Mouse (Mus musculus) right cerebral cortex, adult 18-20 months (tissue): Measurements from ENCODE around the gene Mllt11.
A peak's percentile ranks its signal among the peaks of the same experiment; 100 is the strongest.
"Not testable (repeated sequence)": the region's sequence is repeated elsewhere in the genome, so short reads cannot be mapped to it uniquely, and the experiment has no call there.

ENCODE experiments used
- DNase-seq: peaks from one replicate; pipeline ENCODE4 v3.0.0; 2022; ENCODE audit warnings: mixed read lengths

The Mllt11 gene

DNA sequence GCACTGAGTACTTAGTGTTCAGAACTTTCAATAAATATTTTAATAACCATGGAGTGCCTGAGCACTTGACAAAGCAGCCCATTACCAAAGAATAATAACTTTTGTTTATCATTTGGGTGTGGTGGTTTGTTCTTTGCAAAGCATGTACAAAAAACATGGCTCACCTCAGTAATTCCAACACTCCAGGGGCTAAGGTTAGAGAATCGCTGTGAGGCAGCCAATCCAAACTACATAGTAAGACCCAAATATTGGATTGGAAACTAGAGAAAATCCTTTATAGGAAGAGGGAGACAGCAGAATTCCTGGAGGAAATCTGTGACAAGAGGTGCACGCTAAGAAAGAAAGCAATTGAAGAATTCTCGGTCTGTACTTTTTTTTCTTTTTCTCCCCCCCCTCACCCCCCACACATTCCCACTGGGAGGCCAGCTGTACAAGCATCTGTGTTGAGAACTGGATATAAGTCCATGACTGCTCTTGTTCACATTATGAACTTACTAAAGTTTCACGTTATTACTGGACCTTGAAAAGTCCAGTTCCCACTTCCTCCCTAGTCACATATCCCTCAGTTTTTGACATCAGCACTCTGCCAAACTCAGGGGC, 15.2 kb downstream of the Mllt11 start:
- DNase-seq: no peak

DNA sequence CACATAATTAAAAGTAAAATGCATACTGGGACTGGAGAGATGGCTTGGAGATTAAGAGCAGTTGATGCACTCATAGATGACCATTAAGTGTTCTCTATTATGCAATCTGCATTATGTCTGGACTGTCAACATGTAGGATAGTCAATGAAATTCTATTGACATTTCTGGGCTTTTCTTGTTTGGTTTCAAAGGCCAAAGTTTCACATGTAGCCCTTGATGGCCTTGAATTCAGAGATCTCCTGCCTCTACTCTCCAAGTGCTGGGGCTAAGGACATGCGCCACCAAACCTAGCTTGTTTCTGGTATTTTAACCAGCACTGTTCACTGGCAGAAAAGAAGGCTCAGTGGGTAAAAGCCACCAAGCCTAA, 18.4 kb downstream of the Mllt11 start:
- DNase-seq: no peak

DNA sequence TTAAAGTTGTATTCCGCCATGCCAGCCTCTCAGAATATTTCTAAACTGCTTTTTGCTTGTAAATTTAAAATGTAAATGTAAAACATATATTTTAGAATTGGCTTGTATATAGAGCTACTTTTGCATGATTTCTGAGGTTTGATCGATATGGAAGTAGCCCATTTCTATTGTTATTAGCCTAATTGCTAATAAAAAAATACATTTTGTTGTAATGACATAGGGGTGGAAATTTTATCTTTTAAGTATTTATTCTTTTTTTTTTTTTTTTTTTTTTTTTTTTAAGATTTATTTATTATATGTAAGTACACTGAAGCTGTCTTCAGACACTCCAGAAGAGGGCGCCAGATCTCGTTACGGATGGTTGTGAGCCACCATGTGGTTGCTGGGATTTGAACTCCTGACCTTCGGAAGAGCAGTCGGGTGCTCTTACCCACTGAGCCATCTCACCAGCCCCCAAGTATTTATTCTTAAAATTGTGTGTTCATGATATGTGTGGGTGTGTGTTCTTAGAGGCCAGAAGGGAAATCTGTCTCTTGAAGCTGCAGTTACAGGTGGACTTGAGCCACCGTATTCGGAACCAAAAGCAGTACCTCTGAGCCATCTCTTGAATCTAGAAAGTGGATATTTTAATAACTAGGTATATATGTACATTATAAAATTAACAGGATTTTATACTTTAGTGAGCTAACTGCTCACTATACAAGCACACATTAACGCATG, 18.9 kb downstream of the Mllt11 start:
- not testable (repeated sequence) for DNase-seq

GRCm38 (mm10) chr3:95210585-95210984, 21.4 kb downstream of the Mllt11 start:
- no peak for DNase-seq

DNA sequence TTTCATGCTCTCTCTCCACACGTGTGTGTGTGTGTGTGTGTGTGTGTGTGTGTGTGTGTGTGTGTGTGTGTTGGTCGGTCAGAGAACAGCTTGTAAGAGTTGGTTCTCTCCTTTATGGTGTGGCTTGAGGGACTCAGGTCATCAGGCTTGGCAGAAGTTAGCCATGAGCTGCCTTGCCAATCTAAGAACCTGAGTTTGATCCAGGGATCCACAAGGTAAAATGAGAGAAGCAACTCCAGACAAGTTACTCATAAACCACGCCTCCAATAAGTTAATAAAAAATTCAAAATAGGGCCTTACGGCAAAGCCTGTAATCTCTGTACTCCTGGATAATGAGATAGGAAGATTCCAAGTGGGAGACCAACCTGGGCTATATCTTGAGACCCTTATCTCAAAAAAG, 23.7 kb downstream of the Mllt11 start:
- no peak for DNase-seq

DNA sequence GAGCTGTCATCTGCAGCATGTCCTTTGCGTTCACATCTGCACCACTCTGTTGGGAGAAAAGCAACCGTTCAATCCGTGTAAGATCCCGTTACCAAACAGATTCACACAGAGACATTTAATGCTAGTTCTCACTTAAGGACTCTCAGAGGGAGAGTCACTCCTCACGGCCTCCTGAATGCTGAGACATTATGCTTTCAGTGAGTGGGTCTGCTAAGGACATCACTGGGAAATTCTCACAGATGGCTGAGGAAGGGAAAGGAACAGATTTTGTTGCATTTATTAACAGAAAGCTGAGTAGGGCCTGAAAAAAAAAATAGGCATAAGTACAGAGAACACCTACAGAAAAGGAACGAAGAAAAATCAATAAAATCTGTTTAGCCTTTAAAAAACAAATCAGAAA, 28.1 kb downstream of the Mllt11 start:
- DNase-seq: peak; percentile 52

- no peak for DNase-seq
Measured at GRCm38 (mm10) chr3:95200562-95200961, 31.4 kb downstream of the Mllt11 start.

DNA sequence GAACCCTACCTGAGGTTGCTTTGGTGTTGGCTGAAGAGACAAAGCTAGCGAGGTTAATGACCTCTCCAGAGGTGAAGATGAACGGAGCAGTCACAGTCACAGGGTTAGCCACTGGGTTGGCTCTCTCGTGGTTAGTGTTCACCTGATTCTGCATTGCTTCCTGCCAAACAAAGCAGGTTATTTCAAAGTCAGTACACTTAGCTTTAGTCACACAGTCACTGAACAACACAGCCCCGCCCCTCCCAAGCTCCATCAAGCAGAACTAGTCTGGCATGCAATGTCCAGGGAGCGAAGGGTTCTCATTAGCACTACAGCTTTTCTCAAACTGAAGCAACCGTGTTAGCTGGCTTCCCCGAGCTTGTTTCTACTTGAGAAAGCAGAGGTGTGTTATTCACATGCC, 31.8 kb downstream of the Mllt11 start:
- DNase-seq: no peak

GRCm38 (mm10) chr3:95199101-95199500, 32.9 kb downstream of the Mllt11 start:
- no peak for DNase-seq

DNA sequence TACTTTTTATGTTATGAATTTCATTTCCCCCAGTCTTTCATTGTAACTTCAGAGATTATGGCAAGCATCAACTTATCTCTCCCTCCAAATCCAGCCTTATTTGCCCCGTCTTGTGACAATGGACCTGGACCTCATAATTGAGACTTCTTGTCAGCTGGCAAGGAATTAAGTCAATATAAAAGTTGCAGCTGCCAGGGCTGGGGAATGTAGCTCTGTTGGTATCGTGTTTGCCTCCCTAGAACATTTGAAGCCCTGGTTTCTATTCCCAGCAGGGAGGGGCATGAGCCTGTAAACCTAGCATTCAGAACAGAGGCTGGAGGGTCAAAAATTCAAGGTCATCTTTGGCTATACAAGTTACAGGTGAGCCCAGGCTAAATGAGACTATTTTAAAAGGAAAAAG, 36.2 kb downstream of the Mllt11 start:
- DNase-seq: no peak

DNA sequence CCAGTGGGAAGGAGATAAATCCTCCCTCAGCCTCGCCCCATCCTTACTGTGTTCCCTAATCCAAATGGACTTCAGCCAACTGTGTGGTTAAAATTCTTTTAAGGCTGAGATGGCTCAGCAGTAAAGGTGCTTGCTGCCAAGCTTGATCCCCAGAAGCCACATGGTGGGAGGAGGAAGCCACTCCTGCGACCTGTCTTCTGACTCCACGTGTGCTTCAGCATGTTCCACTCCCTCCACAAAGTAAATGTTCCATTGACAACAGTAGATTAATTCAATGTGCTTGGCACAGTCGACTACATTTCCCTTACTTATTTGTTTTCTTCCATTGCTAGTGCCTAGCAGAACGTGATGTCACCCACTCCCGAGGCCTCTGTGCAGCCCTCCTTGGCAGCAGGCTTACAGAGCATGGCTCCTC, 37.2 kb downstream of the Mllt11 start:
- DNase-seq: no peak

DNA sequence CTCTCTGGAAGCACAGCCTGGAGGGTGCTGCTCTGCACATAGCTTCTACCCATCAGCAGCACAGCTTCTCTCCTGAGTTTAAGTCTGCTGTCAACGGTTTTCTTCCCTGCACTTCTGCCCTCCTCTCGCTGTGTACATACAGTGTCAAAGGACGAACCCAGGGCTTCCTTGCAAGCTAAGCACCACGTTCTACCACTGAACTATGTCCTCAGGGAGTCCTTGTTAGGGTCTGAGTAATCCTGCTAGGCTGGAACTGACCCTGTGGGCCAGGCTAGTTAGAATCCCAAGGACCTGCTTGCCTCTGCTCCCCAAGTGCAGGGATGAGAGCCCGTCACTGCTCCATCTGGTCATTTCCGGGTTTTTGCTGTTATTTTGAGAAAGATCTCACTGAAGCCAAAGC, 45.1 kb downstream of the Mllt11 start:
- DNase-seq: no peak

DNA sequence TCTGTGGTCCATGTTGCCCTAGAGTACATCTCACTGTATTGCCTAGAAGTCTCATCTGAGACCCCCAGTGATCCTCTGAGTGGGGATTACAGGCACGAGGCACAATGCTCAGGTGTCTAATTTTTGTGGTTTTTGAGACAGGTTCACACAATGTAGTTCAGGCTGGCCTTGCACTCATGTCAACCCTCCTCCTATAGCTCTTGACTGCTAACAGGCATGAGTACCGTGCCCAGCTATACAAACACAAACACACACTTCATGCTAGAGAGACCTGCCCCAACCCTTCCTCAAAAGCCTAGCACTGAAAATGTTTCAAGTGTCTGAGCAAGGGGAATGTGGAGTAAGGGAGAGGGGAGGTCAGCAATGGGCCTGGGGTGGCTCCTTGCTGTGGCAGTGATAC, 45.9 kb downstream of the Mllt11 start:
- DNase-seq: no peak

- DNase-seq: peak; percentile 28
Measured at GRCm38 (mm10) chr3:95184796-95185577, 47.0 kb downstream of the Mllt11 start.

GRCm38 (mm10) chr3:95181841-95182240, 50.1 kb downstream of the Mllt11 start:
- no peak for DNase-seq

DNA sequence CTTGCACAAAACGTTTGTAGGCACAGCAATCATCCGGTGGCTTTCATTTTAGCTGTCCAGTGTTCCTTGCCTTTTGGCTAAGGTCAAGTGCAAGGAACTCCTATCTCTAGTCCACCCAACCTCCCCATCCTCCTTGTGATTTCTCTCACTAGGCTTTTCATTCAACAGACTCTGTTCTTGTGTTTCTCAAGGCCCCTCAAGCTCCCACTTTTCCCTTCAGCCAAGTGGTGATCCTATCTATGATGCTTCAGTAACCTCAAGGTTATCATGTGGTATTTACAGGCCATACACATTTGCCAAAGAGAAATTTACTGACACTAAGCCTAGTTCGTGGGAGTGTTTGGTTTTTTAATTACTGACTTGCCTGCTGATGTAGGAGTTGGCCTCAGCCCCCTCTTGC, 52.1 kb downstream of the Mllt11 start:
- DNase-seq: no peak

DNA sequence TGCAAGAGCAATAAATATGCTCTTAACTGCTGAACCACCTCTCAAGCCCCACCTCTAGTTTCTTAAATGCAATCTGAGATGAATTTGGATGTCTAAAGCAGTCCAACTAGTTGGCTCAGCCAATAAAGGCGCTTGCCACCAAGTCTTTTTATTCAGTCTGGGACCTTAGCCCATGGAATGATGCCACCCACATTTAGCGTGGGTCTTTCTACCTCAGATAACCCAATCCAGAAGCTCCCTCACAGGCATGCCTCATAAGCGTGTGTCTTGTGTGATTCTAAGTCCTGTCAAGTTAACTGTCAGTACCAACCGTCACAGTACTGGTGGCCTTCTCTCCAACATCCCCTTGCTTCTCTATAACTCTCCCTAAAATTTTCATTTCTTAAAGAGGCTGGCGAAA, 53.0 kb downstream of the Mllt11 start:
- peak; percentile 23 for DNase-seq

DNA sequence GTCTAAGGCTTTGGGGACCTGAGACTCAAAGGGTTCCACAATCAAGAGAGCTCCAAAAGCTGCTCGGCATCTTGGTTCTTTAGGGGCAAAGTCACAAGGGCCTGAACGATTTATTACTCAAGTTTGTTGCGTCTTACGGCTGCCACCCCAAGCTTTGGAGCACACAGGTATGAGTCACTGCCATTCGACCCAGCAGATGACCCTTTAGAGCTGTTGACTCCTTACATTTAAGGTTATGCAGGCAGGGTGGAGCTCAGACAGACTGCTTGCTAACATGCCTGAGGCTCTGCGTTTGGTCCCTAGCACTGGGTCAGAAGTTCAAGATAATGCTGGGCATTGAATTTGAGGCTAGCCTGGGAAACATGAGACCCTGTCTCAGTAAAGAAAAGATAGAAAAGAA, 54.4 kb downstream of the Mllt11 start:
- DNase-seq: no peak

- no peak for DNase-seq
Measured at GRCm38 (mm10) chr3:95176500-95176899, 55.5 kb downstream of the Mllt11 start.

- peak; percentile 65 for DNase-seq
Measured at GRCm38 (mm10) chr3:95174011-95174592, 57.9 kb downstream of the Mllt11 start.

DNA sequence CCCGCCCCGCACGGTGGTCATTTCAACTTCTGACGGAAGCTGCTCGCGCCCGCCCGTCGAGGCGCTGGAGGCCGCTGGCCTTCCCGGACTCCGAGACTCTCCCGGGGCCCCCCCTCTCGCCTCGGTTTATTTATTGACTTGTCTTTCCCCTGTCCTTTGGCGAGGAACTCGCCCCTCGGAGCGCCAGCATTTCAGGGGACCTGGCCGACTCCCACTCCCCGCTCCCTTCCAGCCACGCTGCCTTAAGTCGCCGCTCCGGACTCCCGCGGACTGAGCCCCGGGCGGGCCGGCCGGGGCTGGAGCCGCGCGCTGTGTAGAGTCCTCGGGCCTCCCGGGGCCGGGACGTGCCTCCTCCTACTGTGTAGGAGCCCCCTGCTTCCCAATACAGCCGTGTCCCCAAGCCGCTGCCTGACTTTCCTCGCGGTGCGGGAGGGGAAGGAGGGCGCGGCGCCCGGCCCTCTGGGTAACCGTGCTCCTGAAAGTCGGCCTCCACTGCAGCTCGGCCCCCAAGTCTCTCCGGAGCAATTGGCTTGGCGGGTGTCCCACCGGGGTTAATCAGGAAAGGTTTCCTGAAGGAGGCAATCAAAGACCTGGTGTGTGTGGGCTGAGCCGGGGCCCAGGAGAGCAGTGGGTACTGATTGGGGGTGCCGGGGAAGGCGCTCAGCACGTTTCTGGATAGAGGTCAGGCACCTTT, 58.6 kb downstream of the Mllt11 start:
- DNase-seq: no peak

DNA sequence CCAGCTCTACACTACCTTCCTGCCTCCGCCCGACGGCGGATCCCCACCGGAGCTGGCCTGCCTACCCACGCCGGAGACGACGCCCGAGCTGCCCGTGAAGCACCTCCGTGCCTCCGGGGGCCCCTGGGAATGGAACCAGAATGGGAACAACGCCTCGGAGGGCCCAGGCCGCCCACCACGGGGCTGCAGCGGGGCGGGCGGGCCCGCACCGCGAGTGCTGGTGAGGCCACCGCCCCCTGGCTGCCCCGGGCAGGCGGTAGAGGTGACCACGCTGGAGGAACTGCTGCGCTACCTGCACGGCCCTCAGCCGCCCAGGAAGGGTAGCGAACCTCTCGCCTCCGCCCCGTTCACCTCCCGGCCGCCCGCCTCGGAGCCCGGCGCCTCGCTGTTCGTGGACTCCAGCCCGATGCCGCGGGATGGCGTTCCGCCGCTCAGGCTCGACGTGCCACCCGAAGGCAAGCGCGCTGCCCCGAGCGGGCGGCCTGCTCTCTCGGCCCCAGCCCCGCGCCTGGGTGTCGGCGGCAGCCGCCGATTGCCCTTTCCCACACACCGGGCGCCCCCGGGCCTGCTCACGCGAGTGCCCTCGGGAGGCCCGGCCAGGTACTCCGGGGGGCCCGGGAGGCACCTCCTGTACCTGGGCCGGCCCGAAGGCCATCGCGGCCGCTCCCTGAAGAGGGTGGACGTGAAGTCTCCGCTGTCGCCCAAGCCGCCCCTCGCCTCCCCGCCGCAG, 59.3 kb downstream of the Mllt11 start:
- DNase-seq: no peak
